Comparison of ENCODE assay signal across 22 mouse cellular contexts in genomic region chr7:131437051-131437450, GRCm38 (mm10). TPM values are rescaled to one million over a fixed set of nuclear protein-coding genes. Genes with fewer than 3 reads are reported as not detected.
DNase-seq lines count a peak whose midpoint lies in the region; ATAC-seq and TF ChIP-seq lines count a peak whose summit lies in the region.
"Had no signal": no experiment of that assay in that cellular context is flagged by ENCODE, and none has a peak within 500 bp of the region (broad histone marks: within the 10 kb centered on the region; RNA-seq: fewer than 3 reads in every experiment).

No protein-coding gene starts in this region.

- DNase-seq in thymus, postnatal 4 days = peak; percentile 23
- DNase-seq in thymus, postnatal 14 days = no peak
- peak; percentile 19 for DNase-seq in stomach, postnatal 0 days (ENCODE audit: low spot score)
- no peak for DNase-seq in layer of hippocampus, adult 18-20 months (ENCODE audit: low spot score in 2 of 2)
- DNase-seq: adrenal gland, postnatal 10 days; adrenal gland, postnatal 36 days; cerebellum, adult 18-20 months; cerebellum, adult 9-10 months; cerebellum, postnatal 14 days; gastrocnemius, postnatal 14 days; heart, adult 11 months had no signal

- H3K4me2 ChIP-seq in intestine, embryonic 16.5 days (ENCODE audit: low read depth, low read length) = no peak overlapping the region
- no peak overlapping the region for H3K4me2 ChIP-seq in stomach, postnatal 0 days (replicated peaks; ENCODE audit: low read depth)
- H3K4me2 ChIP-seq: embryonic facial prominence, embryonic 12.5 days; embryonic facial prominence, embryonic 15.5 days; forebrain, embryonic 12.5 days; forebrain, embryonic 15.5 days; heart, embryonic 11.5 days; hindbrain, embryonic 12.5 days; hindbrain, embryonic 15.5 days had no signal

- H3K36me3 ChIP-seq in intestine, embryonic 16.5 days (ENCODE audit: control insufficient read depth, insufficient read depth, low read length) = no peaks in the 10 kb centered on the region
- H3K36me3 ChIP-seq in stomach, postnatal 0 days (ENCODE audit: control insufficient read depth, insufficient read depth, low read length) = peaks cover 3% of the 10 kb centered on the region; the same call in 1 of the 2 replicates

- no peak for TF ChIP-seq CTCF in stomach, postnatal 0 days (IDR thresholded peaks at IDR 0.05; ENCODE audit: low read depth)

- no peak overlapping the region for H3K4me3 ChIP-seq in intestine, embryonic 16.5 days (ENCODE audit: low read length)
- no peak overlapping the region for H3K4me3 ChIP-seq in stomach, postnatal 0 days (ENCODE audit: low read depth, low read length)
- H3K4me3 ChIP-seq: embryonic facial prominence, embryonic 12.5 days; embryonic facial prominence, embryonic 15.5 days; erythroblast, embryonic 14.5 days; forebrain, embryonic 12.5 days; forebrain, embryonic 15.5 days; hindbrain, embryonic 12.5 days; hindbrain, embryonic 15.5 days had no signal

- H3K4me1 ChIP-seq in intestine, embryonic 16.5 days (ENCODE audit: control insufficient read depth, insufficient read depth, low read length) = no peaks in the 10 kb centered on the region
- no peaks in the 10 kb centered on the region for H3K4me1 ChIP-seq in stomach, postnatal 0 days (replicated peaks; ENCODE audit: control insufficient read depth, insufficient read depth)
- H3K4me1 ChIP-seq: embryonic facial prominence, embryonic 12.5 days; embryonic facial prominence, embryonic 15.5 days; forebrain, embryonic 12.5 days; forebrain, embryonic 15.5 days; hindbrain, embryonic 12.5 days; hindbrain, embryonic 15.5 days had no signal

- no peak overlapping the region for H3K9ac ChIP-seq in intestine, embryonic 16.5 days (ENCODE audit: low read depth, low read length)
- H3K9ac ChIP-seq in stomach, postnatal 0 days (ENCODE audit: low read length) = no peak overlapping the region
- H3K9ac ChIP-seq: embryonic facial prominence, embryonic 12.5 days; embryonic facial prominence, embryonic 15.5 days; forebrain, embryonic 12.5 days; forebrain, embryonic 15.5 days; hindbrain, embryonic 12.5 days; hindbrain, embryonic 15.5 days had no signal

- H3K9me3 ChIP-seq in intestine, embryonic 16.5 days (ENCODE audit: control insufficient read depth, low read length) = no peaks in the 10 kb centered on the region
- H3K9me3 ChIP-seq in stomach, postnatal 0 days (ENCODE audit: control insufficient read depth, low read length) = no peaks in the 10 kb centered on the region
- H3K9me3 ChIP-seq: embryonic facial prominence, embryonic 12.5 days; embryonic facial prominence, embryonic 15.5 days; forebrain, embryonic 12.5 days; forebrain, embryonic 15.5 days; hindbrain, embryonic 12.5 days; hindbrain, embryonic 15.5 days had no signal

- WGBS in intestine, embryonic 16.5 days = 61% methylated on average over 3 of the region's 3 CpGs
- WGBS in stomach, postnatal 0 days = 55% methylated on average over 3 of the region's 3 CpGs

- no peak for TF ChIP-seq EP300 in stomach, postnatal 0 days (optimal IDR thresholded peaks at IDR 0.05)

- no peak overlapping the region for H3K27ac ChIP-seq in intestine, embryonic 16.5 days (ENCODE audit: low read length)
- no peak overlapping the region for H3K27ac ChIP-seq in stomach, postnatal 0 days (replicated peaks)
- H3K27ac ChIP-seq: embryonic facial prominence, embryonic 12.5 days; embryonic facial prominence, embryonic 15.5 days; forebrain, embryonic 12.5 days; forebrain, embryonic 15.5 days; hindbrain, embryonic 12.5 days; hindbrain, embryonic 15.5 days had no signal

- peak; percentile 73; the same call in 1 of the 2 replicates for ATAC-seq in intestine, embryonic 16.5 days
- ATAC-seq in stomach, postnatal 0 days (ENCODE audit: low FRiP score, low TSS enrichment) = no peak
- ATAC-seq in erythroblast, adult 5-6 weeks (replicated peaks; ENCODE audit: low FRiP score, poor library complexity, severe bottlenecking) = no peak
- ATAC-seq: forebrain, embryonic 15.5 days had no signal

- no peaks in the 10 kb centered on the region for H3K27me3 ChIP-seq in intestine, embryonic 16.5 days (replicated peaks; ENCODE audit: control insufficient read depth, insufficient read depth, low read length)
- H3K27me3 ChIP-seq in stomach, postnatal 0 days (ENCODE audit: control insufficient read depth, insufficient read depth, low read length) = no peaks in the 10 kb centered on the region
- H3K27me3 ChIP-seq: CH12.LX; embryonic facial prominence, embryonic 12.5 days; embryonic facial prominence, embryonic 15.5 days; forebrain, embryonic 12.5 days; forebrain, embryonic 15.5 days; hindbrain, embryonic 12.5 days; hindbrain, embryonic 15.5 days had no signal

RNA-seq across cellular contexts. Expression of gene Acadsb, which starts 26.6 kb away (rescaled TPM):
- polyA plus RNA-seq in intestine, embryonic 16.5 days (2015; fragmentation: Nextera tagmentation; extraction: Ambion mirVana) = 70.5 and 75.2 TPM in 2 replicates
- 54.5 and 59.1 TPM in 2 replicates for polyA plus RNA-seq in stomach, postnatal 0 days (2015; fragmentation: Nextera tagmentation; extraction: Ambion mirVana)
- 100 to 1,000 TPM; 107 to 108 TPM for total RNA-seq in layer of hippocampus, adult 18-20 months (2021)
- 3.8 and 15.0 TPM in 2 replicates for total RNA-seq in erythroblast, adult 5-6 weeks (2015; ENCODE audit: low replicate concordance)
- 13.1 and 19.5 TPM in 2 replicates for total RNA-seq in erythroblast, adult 5-6 weeks (2017; ENCODE audit: low replicate concordance)

RNA-seq across cellular contexts. Expression of gene Ikzf5, which starts 26.7 kb away (rescaled TPM):
- 8.1 and 9.4 TPM in 2 replicates for polyA plus RNA-seq in intestine, embryonic 16.5 days (2015; fragmentation: Nextera tagmentation; extraction: Ambion mirVana)
- polyA plus RNA-seq in stomach, postnatal 0 days (2015; fragmentation: Nextera tagmentation; extraction: Ambion mirVana) = 6.4 and 6.8 TPM in 2 replicates
- 10 to 100 TPM; 47.7 to 50.9 TPM for total RNA-seq in layer of hippocampus, adult 18-20 months (2021)
- total RNA-seq in erythroblast, adult 5-6 weeks (2015; ENCODE audit: low replicate concordance) = 29.3 and 48.6 TPM in 2 replicates
- total RNA-seq in erythroblast, adult 5-6 weeks (2017; ENCODE audit: low replicate concordance) = 24.5 and 33.7 TPM in 2 replicates

Comparison
In these comparisons a context has a peak if more than half of its experiments do, and no peak if none do; other contexts are left out.
1. DNase-seq: peak in thymus, postnatal 4 days (single experiment) and stomach, postnatal 0 days (single experiment); none in thymus, postnatal 14 days (single experiment) and layer of hippocampus, adult 18-20 months (0 of 2).
2. RNA of gene Acadsb, which starts 26.6 kb away (total RNA-seq): 107 to 108 TPM in layer of hippocampus, adult 18-20 months; 3.8 to 19.5 TPM in erythroblast, adult 5-6 weeks; every median in the first group is over 4 times any median in the second.